Mouse (Mus musculus): ENCODE measurements at regions not wholly inside any gene's neighbourhood (a gene's known extent, or its start where the extent isn't known, plus 50 kb on each side); places are given as distances from the start of the nearest gene placed in this dataset.

DNA sequence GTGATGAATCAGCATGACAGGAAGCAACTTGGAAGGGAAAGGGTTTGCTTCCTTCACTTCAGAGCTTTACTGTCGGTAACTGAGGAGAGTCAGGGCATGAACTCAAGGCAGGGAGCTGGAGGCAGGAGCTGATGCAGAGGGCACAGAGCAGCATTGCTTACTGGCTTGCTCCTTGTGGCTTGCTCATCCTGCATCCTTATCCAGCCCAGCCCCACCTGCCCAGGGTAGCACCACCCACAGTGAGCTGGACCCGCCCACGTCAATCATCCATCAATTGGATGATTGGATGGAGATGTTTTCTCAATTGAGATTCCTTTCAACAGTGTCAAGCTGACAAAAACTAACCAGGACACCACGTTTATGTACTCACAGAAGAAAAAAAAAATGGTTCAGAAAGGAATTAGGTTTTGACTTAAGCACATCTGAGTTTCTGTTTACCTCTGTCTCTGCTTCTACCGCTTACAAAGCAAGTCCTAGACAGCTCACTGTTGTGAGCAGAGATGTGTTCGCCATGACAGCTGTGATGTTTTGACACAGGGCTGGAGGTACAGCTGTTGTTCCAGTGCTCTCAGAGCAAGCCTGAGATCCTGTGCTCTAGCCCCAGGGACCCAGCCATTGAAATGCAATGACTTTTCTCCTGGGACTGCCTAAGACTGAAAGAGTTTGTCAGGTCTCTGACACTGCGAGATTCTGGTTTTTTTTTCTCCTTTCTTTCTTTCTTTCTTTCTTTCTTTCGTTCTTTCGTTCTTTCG is 186.6 kb upstream of the Hes1 start:
- no peak for TF ChIP-seq POLR2A (IDR thresholded peaks at IDR 0.05; ENCODE audit: borderline replicate concordance, control insufficient read depth, low read depth, low read length)
- TF ChIP-seq CTCF (IDR thresholded peaks at IDR 0.05; ENCODE audit: control insufficient read depth, insufficient read depth, low read length) = no peak
